Mouse (Mus musculus): ENCODE data around the gene Pard3. TPM values are rescaled to one million over a fixed set of nuclear protein-coding genes. Genes with fewer than 3 reads are reported as not detected.

Pard3 gene
- total RNA-seq, 2 experiments from 2014 or later, result 17.8 to 19.3 TPM

- intact Hi-C loops (cut with DNase I), result loop anchor here (5.0 kb wide), 1 partner anchor 917 kb away; the partner anchor contains the start of gene Nrp1
- peak; percentile 32 to 38 for DNase-seq (ENCODE audit: extremely low spot score in 1 of 2, low spot score in 2 of 2)
- Histone ChIP-seq H3K4me3 (peak overlapping the region; percentile 18; the same call in 1 of the 2 replicates), H3K27ac (no peak overlapping the region; the same call in 1 of the 2 replicates)
- no peak for TF ChIP-seq CTCF (IDR thresholded peaks at IDR 0.05)
Measured at GRCm38 (mm10) chr8:127440161-127440833, 376.6 kb downstream of the Pard3 start.

- DNase-seq (ENCODE audit: extremely low spot score in 1 of 2, low spot score in 2 of 2), result no peak
- TF ChIP-seq CTCF (IDR thresholded peaks at IDR 0.05), result no peak
- Histone ChIP-seq H3K4me3 (no peak overlapping the region), H3K27ac (no peak overlapping the region)
- intact Hi-C loops (cut with DNase I), result loop anchor here (5.0 kb wide), 1 partner anchor 916 kb away; the partner anchor contains the start of gene Nrp1
Measured at GRCm38 (mm10) chr8:127440834-127441485, 377.3 kb downstream of the Pard3 start.

GRCm38 (mm10) chr8:127447401-127447800, 383.7 kb downstream of the Pard3 start:
- intact Hi-C loops (cut with DNase I), result no loop called here
- TF ChIP-seq CTCF (IDR thresholded peaks at IDR 0.05), result no peak
- Histone ChIP-seq H3K4me3 (no peak overlapping the region), H3K27ac (no peak overlapping the region)
- no peak for DNase-seq (ENCODE audit: extremely low spot score in 1 of 2, low spot score in 2 of 2)

- Histone ChIP-seq H3K27ac (no peak overlapping the region), H3K4me3 (no peak overlapping the region)
- intact Hi-C loops (cut with DNase I), result no loop called here
- TF ChIP-seq CTCF (IDR thresholded peaks at IDR 0.05), result no peak
- no peak for DNase-seq (ENCODE audit: extremely low spot score in 1 of 2, low spot score in 2 of 2)
Measured at GRCm38 (mm10) chr8:127449066-127449840, 385.6 kb downstream of the Pard3 start.

- Histone ChIP-seq H3K4me3 (no peak overlapping the region), H3K27ac (no peak overlapping the region)
- TF ChIP-seq CTCF (IDR thresholded peaks at IDR 0.05), result no peak
- intact Hi-C loops (cut with DNase I), result no loop called here
- DNase-seq (ENCODE audit: extremely low spot score in 1 of 2, low spot score in 2 of 2), result no peak
Measured at GRCm38 (mm10) chr8:127450954-127451668, 387.4 kb downstream of the Pard3 start.

- no peak overlapping the region for H3K4me3 ChIP-seq
- no peak for DNase-seq (ENCODE audit: extremely low spot score in 1 of 2, low spot score in 2 of 2)
- no peak for TF ChIP-seq CTCF (IDR thresholded peaks at IDR 0.05)
- intact Hi-C loops (cut with DNase I), result no loop called here
- no peak overlapping the region for H3K27ac ChIP-seq
Measured at GRCm38 (mm10) chr8:127452364-127452763, 388.7 kb downstream of the Pard3 start.

- intact Hi-C loops (cut with DNase I), result no loop called here
- no peak overlapping the region for H3K4me3 ChIP-seq
- TF ChIP-seq CTCF (IDR thresholded peaks at IDR 0.05), result no peak
- no peak overlapping the region for H3K27ac ChIP-seq
- DNase-seq (ENCODE audit: extremely low spot score in 1 of 2, low spot score in 2 of 2), result no peak
Measured at GRCm38 (mm10) chr8:127457901-127458300, 394.2 kb downstream of the Pard3 start.

- Histone ChIP-seq H3K27ac (no peak overlapping the region), H3K4me3 (no peak overlapping the region)
- no peak for TF ChIP-seq CTCF (IDR thresholded peaks at IDR 0.05)
- no peak for DNase-seq (ENCODE audit: extremely low spot score in 1 of 2, low spot score in 2 of 2)
- intact Hi-C loops (cut with DNase I), result no loop called here
Measured at GRCm38 (mm10) chr8:127461173-127461572, 397.5 kb downstream of the Pard3 start.

GRCm38 (mm10) chr8:127462378-127462935, 398.8 kb downstream of the Pard3 start:
- intact Hi-C loops (cut with DNase I), result no loop called here
- DNase-seq (ENCODE audit: extremely low spot score in 1 of 2, low spot score in 2 of 2), result no peak
- TF ChIP-seq CTCF (IDR thresholded peaks at IDR 0.05), result no peak
- Histone ChIP-seq H3K27ac (no peak overlapping the region), H3K4me3 (no peak overlapping the region)

- no peak for TF ChIP-seq CTCF (IDR thresholded peaks at IDR 0.05)
- Histone ChIP-seq H3K4me3 (no peak overlapping the region), H3K27ac (no peak overlapping the region)
- intact Hi-C loops (cut with DNase I), result no loop called here
- no peak for DNase-seq (ENCODE audit: extremely low spot score in 1 of 2, low spot score in 2 of 2)
Measured at GRCm38 (mm10) chr8:127464300-127464699, 400.6 kb downstream of the Pard3 start.

GRCm38 (mm10) chr8:127472204-127472603, 408.5 kb downstream of the Pard3 start:
- intact Hi-C loops (cut with DNase I), result no loop called here
- H3K4me3 ChIP-seq, result no peak overlapping the region
- TF ChIP-seq CTCF (IDR thresholded peaks at IDR 0.05), result no peak
- DNase-seq (ENCODE audit: extremely low spot score in 1 of 2, low spot score in 2 of 2), result no peak
- no peak overlapping the region for H3K27ac ChIP-seq
